Mouse (Mus musculus) heart, embryonic 11.5 days (tissue): ENCODE data around the gene Uts2. TPM values are rescaled to one million over a fixed set of nuclear protein-coding genes. Genes with fewer than 3 reads are reported as not detected.

Source experiments
- polyA plus RNA-seq: library from polyadenylated mRNA; unstranded; fragments of >200 nt; fragmentation: Nextera tagmentation; extraction: Ambion mirVana; gene quantifications from 2 replicates; pipeline ENCODE4 v1.2.1, GENCODE M21; 2014

The Uts2 gene
- polyA plus RNA-seq, 1 experiment from 2014 or later: not detected

Other genes starting within 250 kb of the Uts2 start
- gene Errfi1, start 143.2 kb upstream of the Uts2 start, polyA plus RNA-seq: 17.0 and 20.7 TPM in 2 replicates
- 360 and 371 TPM in 2 replicates for gene Park7, start 82.7 kb upstream of the Uts2 start, polyA plus RNA-seq
- gene Tnfrsf9, start 82.5 kb upstream of the Uts2 start, polyA plus RNA-seq: 0.11 and 0.29 TPM in 2 replicates
- gene Per3, start 47.6 kb downstream of the Uts2 start, polyA plus RNA-seq: 6.6 and 6.7 TPM in 2 replicates
- 88.5 and 102 TPM in 2 replicates for gene Vamp3, start 60.9 kb downstream of the Uts2 start, polyA plus RNA-seq
- gene Gm13090, start 92.5 kb downstream of the Uts2 start, polyA plus RNA-seq: 0.21 TPM in 1 of 2 replicates, not detected in the other